In the genomic region with DNA sequence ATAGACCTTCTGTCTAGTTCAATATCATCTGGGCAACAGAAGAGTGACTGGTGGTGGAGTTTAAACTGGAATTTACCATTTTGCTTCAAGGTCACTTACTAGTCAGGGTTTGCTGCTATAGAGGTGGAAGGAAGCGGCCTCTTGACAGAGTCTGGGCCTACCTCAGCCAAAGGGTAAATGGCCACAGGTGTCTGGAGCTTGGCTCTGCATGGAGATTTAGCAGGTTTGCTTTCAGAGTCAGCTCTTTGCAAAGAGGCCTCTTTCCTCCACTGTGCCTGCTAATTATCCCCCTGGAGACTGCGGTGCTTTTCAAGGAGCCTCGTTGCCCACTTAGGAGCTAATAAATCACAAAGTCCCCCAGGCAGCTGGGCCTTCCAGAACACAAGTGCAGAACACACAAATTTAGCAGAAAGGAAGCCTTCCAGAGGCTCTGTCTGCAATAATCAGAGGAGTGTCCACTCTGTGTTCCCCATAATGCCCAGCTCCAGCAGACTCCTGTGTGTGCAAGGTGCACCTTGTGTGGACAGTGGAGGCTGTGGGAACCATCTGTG, we compare ENCODE assay signal across 25 mouse cellular contexts.
DNase-seq lines count a peak whose midpoint lies in the region; ATAC-seq and TF ChIP-seq lines count a peak whose summit lies in the region.
"Had no signal": no experiment of that assay in that cellular context is flagged by ENCODE, and none has a peak within 500 bp of the region (broad histone marks: within the 10 kb centered on the region; RNA-seq: fewer than 3 reads in every experiment).

No protein-coding gene starts in this region.

- H3K4me1 ChIP-seq in embryonic facial prominence, embryonic 14.5 days (ENCODE audit: control insufficient read depth, insufficient read depth, low read length) = no peaks in the 10 kb centered on the region
- H3K4me1 ChIP-seq in embryonic facial prominence, embryonic 10.5 days = no peaks in the 10 kb centered on the region; the same call in 1 of the 2 replicates
- H3K4me1 ChIP-seq in midbrain, embryonic 14.5 days (ENCODE audit: control insufficient read depth, insufficient read depth, low read length) = no peaks in the 10 kb centered on the region
- H3K4me1 ChIP-seq in midbrain, postnatal 0 days (ENCODE audit: insufficient read depth, low read length) = no peaks in the 10 kb centered on the region
- peaks cover 5% of the 10 kb centered on the region; the same call in 1 of the 2 replicates for H3K4me1 ChIP-seq in limb, embryonic 11.5 days (ENCODE audit: control insufficient read depth, insufficient read depth, low read length)
- H3K4me1 ChIP-seq: heart, embryonic 15.5 days; hindbrain, embryonic 15.5 days; midbrain, embryonic 12.5 days had no signal

- TF ChIP-seq CTCF in midbrain, postnatal 0 days (IDR thresholded peaks at IDR 0.05) = no peak
- TF ChIP-seq CTCF in left cerebral cortex, adult 2 months (IDR thresholded peaks at IDR 0.05) = no peak

- H3K27ac ChIP-seq in embryonic facial prominence, embryonic 14.5 days (replicated peaks; ENCODE audit: low read depth, low read length) = no peak overlapping the region
- H3K27ac ChIP-seq in embryonic facial prominence, embryonic 10.5 days (replicated peaks) = no peak overlapping the region
- H3K27ac ChIP-seq in midbrain, embryonic 14.5 days (replicated peaks; ENCODE audit: low read depth, low read length) = peak overlapping the region; percentile 3; the same call in 1 of the 2 replicates
- H3K27ac ChIP-seq in midbrain, postnatal 0 days (ENCODE audit: low read depth, low read length) = no peak overlapping the region
- no peak overlapping the region for H3K27ac ChIP-seq in limb, embryonic 11.5 days (replicated peaks; ENCODE audit: low read depth, low read length)
- no peak overlapping the region for H3K27ac ChIP-seq in left cerebral cortex, adult 2 months
- H3K27ac ChIP-seq: forebrain, embryonic 10.5 days; gastrocnemius, adult 2 months; heart, embryonic 15.5 days; hindbrain, embryonic 15.5 days; macrophage; midbrain, embryonic 12.5 days had no signal

- H3K36me3 ChIP-seq in embryonic facial prominence, embryonic 14.5 days (ENCODE audit: control insufficient read depth, insufficient read depth, low read length) = no peaks in the 10 kb centered on the region
- no peaks in the 10 kb centered on the region for H3K36me3 ChIP-seq in embryonic facial prominence, embryonic 10.5 days (replicated peaks)
- no peaks in the 10 kb centered on the region for H3K36me3 ChIP-seq in midbrain, embryonic 14.5 days (ENCODE audit: control insufficient read depth, insufficient read depth, low read length)
- no peaks in the 10 kb centered on the region for H3K36me3 ChIP-seq in midbrain, postnatal 0 days (ENCODE audit: insufficient read depth, low read length)
- H3K36me3 ChIP-seq in limb, embryonic 11.5 days (ENCODE audit: control insufficient read depth, insufficient read depth, low read length) = no peaks in the 10 kb centered on the region
- H3K36me3 ChIP-seq: forebrain, embryonic 10.5 days; heart, embryonic 15.5 days; hindbrain, embryonic 15.5 days; midbrain, embryonic 12.5 days had no signal

- peak; percentile 9 for DNase-seq in embryonic facial prominence, embryonic 14.5 days (ENCODE audit: low spot score)
- DNase-seq in embryonic facial prominence, embryonic 10.5 days (ENCODE audit: low spot score) = no peak
- peak; percentile 65 for DNase-seq in midbrain, embryonic 14.5 days
- no peak for DNase-seq in midbrain, postnatal 0 days (ENCODE audit: low spot score)
- DNase-seq in limb, embryonic 11.5 days (ENCODE audit: low spot score) = peak; percentile 61
- no peak for DNase-seq in left cerebral cortex, adult 2 months (ENCODE audit: extremely low spot score in 1 of 2, low spot score in 2 of 2)
- no peak for DNase-seq in gastrocnemius, postnatal 14 days
- DNase-seq: adrenal gland, postnatal 25 days; cerebellum, adult 11-12 months; cerebellum, postnatal 10 days; gastrocnemius, adult 2 months; heart, postnatal 36 days; kidney, postnatal 4 days; liver, postnatal 0 days; thymus, adult 18-20 months; thymus, postnatal 4 days had no signal

- no peak for ATAC-seq in embryonic facial prominence, embryonic 14.5 days (ENCODE audit: low read depth)
- ATAC-seq in midbrain, embryonic 14.5 days (ENCODE audit: low FRiP score, low TSS enrichment) = no peak
- no peak for ATAC-seq in midbrain, postnatal 0 days (ENCODE audit: low FRiP score)
- peak; percentile 70; the same call in 1 of the 2 replicates for ATAC-seq in limb, embryonic 11.5 days (ENCODE audit: insufficient number of reproducible peaks, low FRiP score, low TSS enrichment, low read depth)
- ATAC-seq: CD4-positive, CD25-positive, alpha-beta regulatory T cell, adult 4 months; intestine, postnatal 0 days; liver, postnatal 0 days; lung, postnatal 0 days had no signal

- H3K9me3 ChIP-seq in embryonic facial prominence, embryonic 14.5 days (ENCODE audit: control insufficient read depth, low read length) = no peaks in the 10 kb centered on the region
- H3K9me3 ChIP-seq in embryonic facial prominence, embryonic 10.5 days = no peaks in the 10 kb centered on the region
- H3K9me3 ChIP-seq in midbrain, embryonic 14.5 days (ENCODE audit: control insufficient read depth, low read length) = no peaks in the 10 kb centered on the region
- no peaks in the 10 kb centered on the region for H3K9me3 ChIP-seq in midbrain, postnatal 0 days (ENCODE audit: low read length)
- no peaks in the 10 kb centered on the region for H3K9me3 ChIP-seq in limb, embryonic 11.5 days (ENCODE audit: control insufficient read depth, low read length)
- H3K9me3 ChIP-seq: forebrain, embryonic 10.5 days; heart, embryonic 15.5 days; hindbrain, embryonic 15.5 days; midbrain, embryonic 12.5 days had no signal

- H3K4me3 ChIP-seq in embryonic facial prominence, embryonic 14.5 days (ENCODE audit: low read depth, low read length) = no peak overlapping the region
- no peak overlapping the region for H3K4me3 ChIP-seq in embryonic facial prominence, embryonic 10.5 days
- H3K4me3 ChIP-seq in midbrain, embryonic 14.5 days (replicated peaks; ENCODE audit: low read depth, low read length) = no peak overlapping the region
- H3K4me3 ChIP-seq in midbrain, postnatal 0 days (ENCODE audit: low read depth, low read length) = no peak overlapping the region
- no peak overlapping the region for H3K4me3 ChIP-seq in limb, embryonic 11.5 days (ENCODE audit: low read depth, low read length)
- H3K4me3 ChIP-seq in left cerebral cortex, adult 2 months = no peak overlapping the region
- H3K4me3 ChIP-seq: forebrain, embryonic 10.5 days; gastrocnemius, adult 2 months; heart, embryonic 15.5 days; hindbrain, embryonic 15.5 days; midbrain, embryonic 12.5 days had no signal

- H3K4me2 ChIP-seq in embryonic facial prominence, embryonic 14.5 days (ENCODE audit: low read depth, low read length) = no peak overlapping the region
- no peak overlapping the region for H3K4me2 ChIP-seq in midbrain, embryonic 14.5 days (ENCODE audit: low read length)
- H3K4me2 ChIP-seq in midbrain, postnatal 0 days (ENCODE audit: low read depth, low read length, poor library complexity, severe bottlenecking) = no peak overlapping the region
- no peak overlapping the region for H3K4me2 ChIP-seq in limb, embryonic 11.5 days (ENCODE audit: low read depth, severe bottlenecking)
- H3K4me2 ChIP-seq: heart, embryonic 15.5 days; hindbrain, embryonic 15.5 days; liver, embryonic 11.5 days; midbrain, embryonic 12.5 days had no signal

- 43% methylated on average over 3 of the region's 3 CpGs for WGBS in embryonic facial prominence, embryonic 14.5 days
- WGBS in embryonic facial prominence, embryonic 10.5 days = 52% methylated on average over 3 of the region's 3 CpGs
- 65% methylated on average over 3 of the region's 3 CpGs for WGBS in midbrain, embryonic 14.5 days
- 47% methylated on average over 3 of the region's 3 CpGs for WGBS in midbrain, postnatal 0 days
- WGBS in limb, embryonic 11.5 days = 7% methylated on average over 3 of the region's 3 CpGs

- no peak overlapping the region for H3K9ac ChIP-seq in embryonic facial prominence, embryonic 14.5 days (ENCODE audit: low read depth, low read length)
- H3K9ac ChIP-seq in midbrain, embryonic 14.5 days (replicated peaks; ENCODE audit: low read length) = no peak overlapping the region
- H3K9ac ChIP-seq in midbrain, postnatal 0 days (replicated peaks; ENCODE audit: low read length, poor library complexity, severe bottlenecking) = no peak overlapping the region
- no peak overlapping the region for H3K9ac ChIP-seq in limb, embryonic 11.5 days (ENCODE audit: low read length)
- H3K9ac ChIP-seq: heart, embryonic 15.5 days; hindbrain, embryonic 15.5 days; liver, postnatal 0 days; midbrain, embryonic 12.5 days had no signal

- intact Hi-C loops in left cerebral cortex, adult 2 months (cut with DNase I) = no loop called here
- intact Hi-C loops in gastrocnemius, postnatal 14 days (cut with DNase I; ENCODE audit: low total_unique reads) = no loop called here

- no peaks in the 10 kb centered on the region for H3K27me3 ChIP-seq in embryonic facial prominence, embryonic 14.5 days (replicated peaks; ENCODE audit: control insufficient read depth, insufficient read depth, low read length)
- H3K27me3 ChIP-seq in embryonic facial prominence, embryonic 10.5 days (replicated peaks; ENCODE audit: low read depth, poor library complexity, severe bottlenecking) = no peaks in the 10 kb centered on the region
- no peaks in the 10 kb centered on the region for H3K27me3 ChIP-seq in midbrain, embryonic 14.5 days (ENCODE audit: control insufficient read depth, insufficient read depth, low read length)
- no peaks in the 10 kb centered on the region for H3K27me3 ChIP-seq in midbrain, postnatal 0 days (ENCODE audit: insufficient read depth, low read length)
- H3K27me3 ChIP-seq in limb, embryonic 11.5 days (ENCODE audit: control insufficient read depth, insufficient read depth, low read length) = no peaks in the 10 kb centered on the region
- H3K27me3 ChIP-seq: heart, embryonic 15.5 days; hindbrain, embryonic 15.5 days; midbrain, embryonic 12.5 days had no signal

Comparison
In these comparisons a context has a peak if more than half of its experiments do, and no peak if none do; other contexts are left out.
1. DNase-seq: peak in embryonic facial prominence, embryonic 14.5 days (single experiment), midbrain, embryonic 14.5 days (single experiment) and limb, embryonic 11.5 days (single experiment); none in embryonic facial prominence, embryonic 10.5 days (single experiment), midbrain, postnatal 0 days (single experiment), left cerebral cortex, adult 2 months (0 of 2) and gastrocnemius, postnatal 14 days (single experiment).